Mouse (Mus musculus) left cerebral cortex, postnatal 10 days (tissue): ENCODE measurements around the gene Gm30302. TPM values are rescaled to one million over a fixed set of nuclear protein-coding genes. Genes with fewer than 3 reads are reported as not detected.
"Not testable (repeated sequence)": the region's sequence is repeated elsewhere in the genome, so short reads cannot be mapped to it uniquely, and the experiment has no call there.

Experiments
- DNase-seq, 2 experiments: peaks; one replicate each; pipeline ENCODE4 v3.0.0; 2021 to 2022; ENCODE audit warnings: low spot score in 2 of 2, mixed read lengths in 1 of 2; ENCODE audit errors: extremely low spot score in 1 of 2
- intact Hi-C: fragments of 180-260 bp; cut with DNase I; formaldehyde crosslinking; loops from one replicate; pipeline ENCODE4 v1.15.1; 2025
- total RNA-seq, 2 experiments: library from RNA; stranded (reverse); gene quantifications; 2 replicates each; pipeline ENCODE4 v1.2.3; 2021

Gm30302 gene
- total RNA-seq: not detected

GRCm38 (mm10) chr13:49798901-49799300, at the start of gene Gm30302:
Gene Gm30302 (minus strand): TSS chr13:49799001.
- no peak for DNase-seq
- intact Hi-C loops: no loop called here

- no peak for DNase-seq
- intact Hi-C loops: no loop called here
Observed at GRCm38 (mm10) chr13:49846751-49847150, 48.0 kb upstream of the Gm30302 start.

- intact Hi-C loops: no loop called here
- no peak for DNase-seq
Observed at GRCm38 (mm10) chr13:49846141-49846540, 47.3 kb upstream of the Gm30302 start.

GRCm38 (mm10) chr13:49845663-49846062, 46.9 kb upstream of the Gm30302 start:
- DNase-seq: no peak
- intact Hi-C loops: no loop called here

- intact Hi-C loops: no loop called here
- no peak for DNase-seq
Observed at GRCm38 (mm10) chr13:49844071-49844470, 45.3 kb upstream of the Gm30302 start.

GRCm38 (mm10) chr13:49841186-49841585, 42.4 kb upstream of the Gm30302 start:
- intact Hi-C loops: no loop called here

GRCm38 (mm10) chr13:49830355-49830754, 31.6 kb upstream of the Gm30302 start:
- intact Hi-C loops: no loop called here
- no peak for DNase-seq

More at GRCm38 (mm10) chr13:49841186-49841585, 42.4 kb upstream of the Gm30302 start:
- no peak for DNase-seq

GRCm38 (mm10) chr13:49825300-49825699, 26.5 kb upstream of the Gm30302 start:
- intact Hi-C loops: no loop called here

GRCm38 (mm10) chr13:49814958-49815357, 16.2 kb upstream of the Gm30302 start:
- no peak for DNase-seq
- intact Hi-C loops: no loop called here

More at GRCm38 (mm10) chr13:49825300-49825699, 26.5 kb upstream of the Gm30302 start:
- no peak for DNase-seq

GRCm38 (mm10) chr13:49814420-49814819, 15.6 kb upstream of the Gm30302 start:
- intact Hi-C loops: no loop called here

GRCm38 (mm10) chr13:49807146-49807545, 8.3 kb upstream of the Gm30302 start:
- intact Hi-C loops: no loop called here
- DNase-seq: no peak

More at GRCm38 (mm10) chr13:49814420-49814819, 15.6 kb upstream of the Gm30302 start:
- DNase-seq: no peak

- intact Hi-C loops: no loop called here
- no peak for DNase-seq
Observed at GRCm38 (mm10) chr13:49788563-49789393, 10.0 kb downstream of the Gm30302 start.

- intact Hi-C loops: no loop called here
- DNase-seq: no peak
Observed at GRCm38 (mm10) chr13:49783899-49784298, 14.9 kb downstream of the Gm30302 start.

- intact Hi-C loops, DNase-seq: not testable (repeated sequence)
Observed at GRCm38 (mm10) chr13:49771536-49771935, 27.3 kb downstream of the Gm30302 start.

GRCm38 (mm10) chr13:49769111-49769510, 29.7 kb downstream of the Gm30302 start:
- intact Hi-C loops: no loop called here
- DNase-seq: no peak

- intact Hi-C loops: no loop called here
- no peak for DNase-seq
Observed at GRCm38 (mm10) chr13:49768048-49768447, 30.8 kb downstream of the Gm30302 start.

GRCm38 (mm10) chr13:49766269-49766668, 32.5 kb downstream of the Gm30302 start:
- intact Hi-C loops: no loop called here
- DNase-seq: no peak

- intact Hi-C loops: no loop called here
- DNase-seq: no peak
Observed at GRCm38 (mm10) chr13:49765306-49765705, 33.5 kb downstream of the Gm30302 start.

GRCm38 (mm10) chr13:49762208-49762607, 36.6 kb downstream of the Gm30302 start:
- no peak for DNase-seq
- intact Hi-C loops: no loop called here

GRCm38 (mm10) chr13:49760675-49761074, 38.1 kb downstream of the Gm30302 start:
- intact Hi-C loops: no loop called here
- no peak for DNase-seq
